Mouse (Mus musculus) activated CD4-positive, CD25-positive, alpha-beta regulatory T cell, adult 4 months (primary cell): ENCODE results near the gene Oat. TPM values are rescaled to one million over a fixed set of nuclear protein-coding genes. Genes with fewer than 3 reads are reported as not detected.

Experiments used
- ATAC-seq: one replicate; pipeline ENCODE4 v1.8.0; 2017
- polyA plus RNA-seq, 2 experiments: library from polyadenylated mRNA; unstranded; fragments of 100-300 nt; shearing (Covaris generic); gene quantifications; one replicate each; pipeline ENCODE4 v1.2.1; 2017

Gene Oat
- polyA plus RNA-seq, 2 experiments from 2014 or later: 78.7 to 79.0 TPM

DNA sequence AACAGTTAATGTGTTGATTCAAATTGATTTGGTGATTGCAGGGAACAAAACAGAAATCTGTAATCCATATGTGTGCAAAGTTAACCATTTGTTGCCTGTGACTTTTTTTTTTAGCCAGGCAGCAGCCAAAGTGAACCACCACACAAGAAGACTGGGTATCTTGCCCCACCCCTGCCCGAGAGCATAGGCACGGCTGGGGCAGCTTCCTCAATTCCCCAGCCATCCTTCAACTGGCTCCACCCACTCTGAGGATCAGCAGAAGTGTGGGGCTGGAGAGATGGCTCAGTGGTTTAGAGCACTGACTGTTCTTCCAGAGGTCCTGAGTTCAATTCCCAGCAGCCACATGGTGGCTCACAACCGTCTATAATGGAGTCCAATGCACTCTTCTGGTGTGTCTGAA is 34.6 kb downstream of the Oat start:
- ATAC-seq: no peak

DNA sequence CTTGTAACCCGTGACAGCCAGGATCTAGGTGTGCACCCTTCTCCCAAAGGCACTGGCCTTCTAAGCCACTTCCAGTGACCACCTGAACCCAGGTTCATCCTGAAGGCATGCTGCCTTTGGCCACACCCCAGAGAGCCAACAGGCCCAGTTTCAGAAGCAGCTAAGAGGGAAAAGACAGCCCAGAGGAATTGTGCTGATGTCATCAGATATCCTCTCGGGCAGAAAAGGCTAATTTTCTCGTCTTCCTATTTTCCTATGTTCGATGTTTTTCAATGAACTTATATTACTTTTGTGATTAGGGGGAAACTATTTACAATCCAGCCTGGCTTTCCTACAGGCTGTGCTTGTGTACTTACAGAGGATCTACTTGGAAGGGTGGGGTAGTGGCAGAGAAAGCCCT is 35.6 kb downstream of the Oat start:
- ATAC-seq: no peak

DNA sequence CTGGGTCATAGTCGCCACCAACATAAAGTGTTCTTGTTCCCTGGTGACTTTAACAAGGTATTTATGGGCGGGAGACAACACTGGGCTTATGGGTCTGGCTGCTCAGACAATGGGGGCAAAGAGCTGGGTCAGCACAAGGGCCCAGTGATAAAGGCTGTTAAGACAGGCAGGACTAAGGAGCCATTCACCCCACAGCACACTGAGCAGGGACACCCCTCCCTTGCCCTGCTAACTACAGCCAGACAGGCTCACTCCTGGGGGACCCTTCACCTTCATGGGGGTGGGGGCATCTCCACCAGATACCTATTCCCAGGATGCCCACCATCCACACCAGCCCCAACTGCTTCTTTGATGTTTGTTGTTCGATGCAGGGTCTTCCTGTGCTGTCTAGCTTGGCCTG is 47.0 kb downstream of the Oat start:
- ATAC-seq: no peak

DNA sequence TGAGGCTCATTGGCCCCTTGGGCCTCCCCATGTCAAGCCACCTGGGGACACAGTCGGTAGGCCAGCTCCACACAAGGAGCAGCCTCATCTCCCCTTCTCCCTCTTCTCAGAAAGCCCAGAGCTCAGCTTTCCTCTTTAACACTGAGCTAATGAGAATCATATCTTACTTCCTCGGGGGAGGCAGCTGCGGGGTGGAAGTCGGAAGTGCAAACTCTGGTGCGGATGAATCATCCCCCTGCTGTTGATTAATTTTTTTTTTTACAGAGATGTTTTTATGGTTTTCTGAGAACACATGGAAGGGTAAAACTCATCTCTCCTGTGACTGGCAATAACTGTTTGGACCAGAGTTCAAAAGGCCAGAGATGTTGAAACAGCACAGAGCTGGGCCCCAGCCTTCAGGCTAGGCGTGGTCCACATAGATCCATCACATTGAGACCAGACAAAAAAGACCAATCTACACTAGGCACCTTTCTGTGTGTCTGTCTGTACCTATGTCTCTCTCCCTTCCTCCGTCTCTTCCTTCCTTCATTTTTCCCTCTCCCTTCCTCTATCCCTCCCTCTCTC is 62.7 kb downstream of the Oat start:
- ATAC-seq: no peak

DNA sequence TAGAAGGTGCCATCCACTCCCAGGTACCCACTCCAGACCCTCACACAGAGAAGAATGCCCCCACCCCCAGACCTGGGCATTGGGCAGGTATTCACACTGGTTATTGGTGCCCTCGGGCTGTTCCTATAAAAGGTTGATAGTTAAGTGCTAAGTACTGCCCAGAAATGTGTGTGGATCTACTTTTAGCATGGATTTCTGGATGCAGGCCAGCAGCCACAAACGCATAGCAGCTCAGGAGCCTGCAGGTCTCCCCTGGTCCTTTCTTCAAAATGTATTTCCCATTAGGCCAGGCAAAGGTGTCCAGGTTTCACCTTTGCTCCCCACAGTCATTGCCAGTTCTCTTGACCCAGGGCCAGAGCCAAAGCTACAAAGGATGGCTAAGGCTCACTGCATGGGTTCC is 67.1 kb downstream of the Oat start:
- ATAC-seq: no peak

Other genes with a start within 250 kb of the Oat start
- not detected for gene Nkx1-2, start 23.2 kb upstream of the Oat start, polyA plus RNA-seq
- gene Lhpp, start 34.2 kb upstream of the Oat start, polyA plus RNA-seq: 1 to 10 TPM; 4.2 to 4.6 TPM
- 10 to 100 TPM; 78.0 to 82.5 TPM for gene Fam53b, start 237.5 kb upstream of the Oat start, polyA plus RNA-seq